Mouse (Mus musculus) midbrain, embryonic 14.5 days (tissue): ENCODE results near the gene Katnbl1. TPM values are rescaled to one million over a fixed set of nuclear protein-coding genes. Genes with fewer than 3 reads are reported as not detected.
"Not testable (repeated sequence)": the region's sequence is repeated elsewhere in the genome, so short reads cannot be mapped to it uniquely, and the experiment has no call there.

Experiments
- ATAC-seq: fragments of 200-750 bp; cut with Nextera tagmentation; 2 replicates; pipeline ENCODE4 v1.8.0; 2017; ENCODE audit warnings: moderate number of reproducible peaks, moderate library complexity; ENCODE audit not compliant: low FRiP score, low TSS enrichment
- DNase-seq: peaks from one replicate; pipeline ENCODE4 v3.0.0-alpha.2; 2015
- H3K27ac ChIP-seq: fragments of 300-500 bp; sonication (generic); replicated peaks from 2 replicates; pipeline ENCODE4 v1.5.1; 2014; ENCODE audit warnings: mild to moderate bottlenecking, low read depth, low read length, moderate library complexity
- H3K27me3 ChIP-seq: fragments of 300-500 bp; sonication (generic); 2 replicates; pipeline ENCODE4 v1.6.1; 2014; ENCODE audit warnings: low read length, control low read depth, mixed read lengths; ENCODE audit not compliant: control insufficient read depth, insufficient read depth
- H3K36me3 ChIP-seq: fragments of 300-500 bp; sonication (generic); 2 replicates; pipeline ENCODE4 v1.6.1; 2014; ENCODE audit warnings: low read length, control low read depth; ENCODE audit not compliant: control insufficient read depth, insufficient read depth
- H3K4me1 ChIP-seq: fragments of 300-500 bp; sonication (generic); 2 replicates; pipeline ENCODE4 v1.6.1; 2014; ENCODE audit warnings: mild to moderate bottlenecking, antibody characterized with exemption, low read length, control low read depth; ENCODE audit not compliant: control insufficient read depth, insufficient read depth
- H3K4me2 ChIP-seq: fragments of 300-500 bp; sonication (generic); 2 replicates; pipeline ENCODE4 v1.6.1; 2014; ENCODE audit warnings: mild to moderate bottlenecking, low read length, moderate library complexity
- H3K4me3 ChIP-seq: fragments of 300-500 bp; sonication (generic); replicated peaks from 2 replicates; pipeline ENCODE4 v1.5.1; 2014; ENCODE audit warnings: low read depth, low read length
- H3K9ac ChIP-seq: fragments of 300-500 bp; sonication (generic); replicated peaks from 2 replicates; pipeline ENCODE4 v1.6.1; 2014; ENCODE audit warnings: mild to moderate bottlenecking, low read length, moderate library complexity
- H3K9me3 ChIP-seq: fragments of 300-500 bp; sonication (generic); 2 replicates; pipeline ENCODE4 v1.6.1; 2016; ENCODE audit warnings: low read length, control low read depth, mixed read lengths; ENCODE audit not compliant: control insufficient read depth
- WGBS: fragments of 180-500 bp; shearing (Covaris S2); extraction: QIAGEN DNeasy Blood & Tissue Kit; methylation state at CpG from one replicate; pipeline ENCODE4 v1.1.7; 2014; 5-methylcytosine and 5-hydroxymethylcytosine counted together
- polyA plus RNA-seq: library from polyadenylated mRNA; unstranded; fragments of >200 nt; fragmentation: Nextera tagmentation; extraction: Ambion mirVana; gene quantifications from 2 replicates; pipeline ENCODE4 v1.2.1, GENCODE M21; 2014

Katnbl1 gene
- polyA plus RNA-seq, 1 experiment from 2014 or later = 39.0 TPM

- 94% methylated on average over 4 of the region's 4 CpGs for WGBS
- Histone ChIP-seq H3K4me1 (no peaks in the 10 kb centered on the region), H3K4me3 (no peak overlapping the region), H3K9ac (no peak overlapping the region), H3K9me3 (no peaks in the 10 kb centered on the region), H3K36me3 (no peaks in the 10 kb centered on the region), H3K4me2 (no peak overlapping the region), H3K27me3 (no peaks in the 10 kb centered on the region), H3K27ac (no peak overlapping the region)
- DNase-seq (no peak), ATAC-seq (no peak)
Measured at GRCm38 (mm10) chr2:112429665-112430064, 50.7 kb downstream of the Katnbl1 start.

GRCm38 (mm10) chr2:112430403-112430802 lies 51.4 kb downstream of the Katnbl1 start:
- no peak for ATAC-seq
- DNase-seq = no peak
- Histone ChIP-seq H3K4me2 (no peak overlapping the region), H3K36me3 (no peaks in the 10 kb centered on the region), H3K27me3 (no peaks in the 10 kb centered on the region), H3K27ac (no peak overlapping the region), H3K4me1 (no peaks in the 10 kb centered on the region), H3K4me3 (no peak overlapping the region), H3K9me3 (no peaks in the 10 kb centered on the region), H3K9ac (no peak overlapping the region)
- WGBS = 80% methylated on average over 5 of the region's 5 CpGs

- no peaks in the 10 kb centered on the region for H3K36me3 ChIP-seq
- H3K27ac ChIP-seq = no peak overlapping the region
- H3K27me3 ChIP-seq = no peaks in the 10 kb centered on the region
- H3K4me2 ChIP-seq = no peak overlapping the region
- DNase-seq (no peak), ATAC-seq (no peak)
- WGBS = 84% methylated on average over 2 of the region's 2 CpGs
- no peaks in the 10 kb centered on the region for H3K9me3 ChIP-seq
- H3K4me3 ChIP-seq = no peak overlapping the region
- no peaks in the 10 kb centered on the region for H3K4me1 ChIP-seq
- no peak overlapping the region for H3K9ac ChIP-seq
Measured at GRCm38 (mm10) chr2:112432523-112432922, 53.5 kb downstream of the Katnbl1 start.

GRCm38 (mm10) chr2:112433359-112433758 lies 54.3 kb downstream of the Katnbl1 start:
- Histone ChIP-seq H3K4me2 (no peak overlapping the region), H3K9me3 (no peaks in the 10 kb centered on the region), H3K27ac (no peak overlapping the region), H3K9ac (no peak overlapping the region), H3K27me3 (no peaks in the 10 kb centered on the region), H3K4me3 (no peak overlapping the region), H3K36me3 (no peaks in the 10 kb centered on the region), H3K4me1 (no peaks in the 10 kb centered on the region)
- DNase-seq (no peak), ATAC-seq (no peak)
- WGBS = 68% methylated on average over 2 of the region's 2 CpGs

- 77% methylated on average over 4 of the region's 4 CpGs for WGBS
- Histone ChIP-seq H3K27me3 (no peaks in the 10 kb centered on the region), H3K4me2 (no peak overlapping the region), H3K4me3 (no peak overlapping the region), H3K4me1 (no peaks in the 10 kb centered on the region), H3K9me3 (no peaks in the 10 kb centered on the region), H3K9ac (no peak overlapping the region), H3K36me3 (no peaks in the 10 kb centered on the region), H3K27ac (no peak overlapping the region)
- ATAC-seq (no peak), DNase-seq (no peak)
Measured at GRCm38 (mm10) chr2:112436292-112436691, 57.3 kb downstream of the Katnbl1 start.

GRCm38 (mm10) chr2:112437589-112437988 lies 58.6 kb downstream of the Katnbl1 start:
- Histone ChIP-seq H3K9me3 (no peaks in the 10 kb centered on the region), H3K27ac (no peak overlapping the region), H3K36me3 (no peaks in the 10 kb centered on the region), H3K4me2 (no peak overlapping the region), H3K4me1 (no peaks in the 10 kb centered on the region), H3K9ac (no peak overlapping the region), H3K27me3 (no peaks in the 10 kb centered on the region), H3K4me3 (no peak overlapping the region)
- ATAC-seq (no peak), DNase-seq (no peak)
- 96% methylated on average over 2 of the region's 2 CpGs for WGBS

DNA sequence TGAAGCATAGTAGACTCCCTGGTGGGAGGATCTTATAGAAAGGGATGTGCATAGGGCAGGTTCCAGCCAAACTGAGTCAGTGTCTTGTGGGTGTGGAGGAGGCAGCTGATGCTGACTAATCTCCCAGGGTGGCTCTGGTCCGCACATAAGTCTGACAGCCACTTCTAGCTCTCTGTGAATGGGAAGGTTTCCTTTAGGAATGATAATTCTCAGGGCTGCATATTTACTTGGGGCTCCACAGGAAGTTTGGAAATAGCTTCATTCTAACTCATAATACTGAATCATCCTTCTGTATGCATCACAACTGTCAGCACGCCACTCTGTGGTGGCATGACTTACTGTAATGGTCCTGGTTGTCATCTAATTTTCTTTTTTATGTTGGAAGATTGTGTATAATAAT lies 64.5 kb downstream of the Katnbl1 start:
- Histone ChIP-seq H3K27ac (no peak overlapping the region), H3K9ac (no peak overlapping the region), H3K9me3 (no peaks in the 10 kb centered on the region), H3K36me3 (no peaks in the 10 kb centered on the region), H3K4me1 (no peaks in the 10 kb centered on the region), H3K4me2 (no peak overlapping the region), H3K27me3 (no peaks in the 10 kb centered on the region), H3K4me3 (no peak overlapping the region)
- no peak for DNase-seq
- WGBS = 57% methylated on average over 2 of the region's 2 CpGs
- ATAC-seq = no peak

DNA sequence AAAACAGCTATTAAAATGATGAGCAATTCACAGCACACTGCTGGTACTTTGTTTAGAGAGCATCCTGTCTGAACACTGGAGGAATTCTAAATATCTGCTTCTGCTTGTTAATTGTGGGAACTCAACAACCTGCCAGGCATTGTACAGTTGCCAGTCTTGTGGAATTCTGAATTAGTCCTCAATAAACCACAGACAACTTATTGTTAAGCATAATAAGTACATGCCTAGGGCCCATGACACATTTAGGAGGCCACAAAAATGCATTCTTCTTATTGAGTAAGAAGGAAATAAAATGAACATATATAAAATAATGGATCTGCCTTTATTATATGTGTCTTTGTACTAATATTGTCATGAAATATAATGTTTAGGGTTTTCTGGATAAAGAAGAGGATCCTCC lies 66.5 kb downstream of the Katnbl1 start:
- Histone ChIP-seq H3K27ac (no peak overlapping the region), H3K4me2 (no peak overlapping the region), H3K4me3 (no peak overlapping the region), H3K4me1 (no peaks in the 10 kb centered on the region), H3K9ac (no peak overlapping the region), H3K36me3 (no peaks in the 10 kb centered on the region), H3K27me3 (no peaks in the 10 kb centered on the region), H3K9me3 (no peaks in the 10 kb centered on the region)
- DNase-seq (no peak), ATAC-seq (no peak)

GRCm38 (mm10) chr2:112448046-112448445 lies 69.0 kb downstream of the Katnbl1 start:
- H3K27ac ChIP-seq, H3K36me3 ChIP-seq, H3K4me2 ChIP-seq, DNase-seq, H3K27me3 ChIP-seq, H3K4me3 ChIP-seq, ATAC-seq, H3K4me1 ChIP-seq, H3K9me3 ChIP-seq, H3K9ac ChIP-seq: not testable (repeated sequence)
- 74% methylated on average over 4 of the region's 4 CpGs for WGBS
